Mouse (Mus musculus) cerebellum, adult 2 months (tissue): ENCODE results near the gene Irs1. TPM values are rescaled to one million over a fixed set of nuclear protein-coding genes. Genes with fewer than 3 reads are reported as not detected.

Experiments used
- DNase-seq, 2 experiments: peaks; one replicate each; pipeline ENCODE4 v3.0.0; 2021
- H3K27ac ChIP-seq: fragments of 200-500 bp; 2 replicates; pipeline ENCODE4 v1.5.1; 2012; ENCODE audit warnings: low read length, control low read depth, inconsistent platforms; ENCODE audit not compliant: insufficient read depth
- H3K27me3 ChIP-seq: fragments of 200-500 bp; 2 replicates; pipeline ENCODE4 v1.6.1; 2012; ENCODE audit warnings: inconsistent platforms, mild to moderate bottlenecking, low read length, moderate library complexity; ENCODE audit not compliant: control insufficient read depth, insufficient read depth
- H3K4me1 ChIP-seq: fragments of 200-500 bp; 2 replicates; pipeline ENCODE4 v1.6.1; 2011; ENCODE audit warnings: low read length; ENCODE audit not compliant: control insufficient read depth, insufficient read depth
- H3K4me3 ChIP-seq: fragments of 200-500 bp; replicated peaks from 2 replicates; pipeline ENCODE3; 2011; ENCODE audit warnings: mild to moderate bottlenecking, low read depth, low read length, control low read depth; ENCODE audit not compliant: insufficient read depth
- CTCF ChIP-seq: fragments of 200-500 bp; IDR thresholded peaks from 2 replicates; pipeline ENCODE4 v1.5.1; 2011; ENCODE audit warnings: low read depth, mild to moderate bottlenecking, control low read depth, low read length, moderate library complexity, borderline replicate concordance; ENCODE audit not compliant: insufficient read depth
- POLR2A ChIP-seq: fragments of 200-500 bp; IDR thresholded peaks from 2 replicates; pipeline ENCODE4 v1.6.1; 2011; ENCODE audit warnings: low read length, control low read depth, borderline replicate concordance; ENCODE audit not compliant: insufficient read depth
- WGBS: fragments of 180-500 bp; shearing (Covaris S2); methylation state at CpG from one replicate; pipeline ENCODE4 v1.1.7; 2018; 5-methylcytosine and 5-hydroxymethylcytosine counted together
- polyA plus RNA-seq: library from polyadenylated mRNA; depleted of rRNA; stranded (reverse); fragments of >200 nt; gene quantifications from 2 replicates; pipeline ENCODE4 v1.2.3, GENCODE M21; 2012

The Irs1 gene
- polyA plus RNA-seq, 1 experiment, result 10.5 TPM

- 80% methylated on average over 3 of the region's 3 CpGs for WGBS
- Histone ChIP-seq H3K4me3 (no peak overlapping the region), H3K4me1 (no peaks in the 10 kb centered on the region), H3K27ac (no peak overlapping the region), H3K27me3 (no peaks in the 10 kb centered on the region; the same call in 1 of the 2 replicates)
- DNase-seq, result no peak
- TF ChIP-seq CTCF, result no peak
- no peak for TF ChIP-seq POLR2A
Observed at GRCm38 (mm10) chr1:82235455-82236104, 55.6 kb downstream of the Irs1 start.

DNA sequence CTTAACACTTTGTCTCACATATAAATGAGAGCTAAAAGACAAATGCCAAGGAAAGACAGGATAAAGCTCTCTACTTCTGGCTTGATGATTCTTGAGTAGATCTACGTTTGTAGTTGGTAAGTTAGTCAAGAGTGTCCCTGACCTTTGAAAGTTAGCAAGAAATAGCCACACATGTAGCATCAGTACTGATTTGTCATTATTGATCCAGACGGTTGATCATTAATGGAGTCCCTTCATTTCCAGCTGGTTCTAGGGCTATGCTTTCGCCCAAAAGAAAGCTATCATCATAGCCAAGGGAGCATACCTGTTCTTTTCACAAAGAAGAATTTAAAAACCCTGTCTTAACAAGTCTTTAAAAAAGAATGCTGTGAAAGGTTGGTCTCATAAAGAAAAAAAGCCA, 56.6 kb downstream of the Irs1 start:
- no peak overlapping the region for H3K4me3 ChIP-seq
- TF ChIP-seq CTCF (no peak), POLR2A (no peak)
- H3K27ac ChIP-seq, result no peak overlapping the region
- H3K27me3 ChIP-seq, result no peaks in the 10 kb centered on the region; the same call in 1 of the 2 replicates
- no peaks in the 10 kb centered on the region for H3K4me1 ChIP-seq
- no peak for DNase-seq
- WGBS, result 95% methylated on average over 3 of the region's 3 CpGs

- DNase-seq, result no peak
- WGBS, result 96% methylated on average over 3 of the region's 3 CpGs
- TF ChIP-seq CTCF, result no peak
- TF ChIP-seq POLR2A, result no peak
- no peaks in the 10 kb centered on the region; the same call in 1 of the 2 replicates for H3K27me3 ChIP-seq
- H3K27ac ChIP-seq, result no peak within 1 kb of the TSS
- no peak within 1 kb of the TSS for H3K4me3 ChIP-seq
- H3K4me1 ChIP-seq, result no peaks in the 10 kb centered on the region
Observed at GRCm38 (mm10) chr1:82232812-82233211, 58.4 kb downstream of the Irs1 start, which contains the start of gene Gm9747. Gene Gm9747 (plus strand): TSS chr1:82233112.

DNA sequence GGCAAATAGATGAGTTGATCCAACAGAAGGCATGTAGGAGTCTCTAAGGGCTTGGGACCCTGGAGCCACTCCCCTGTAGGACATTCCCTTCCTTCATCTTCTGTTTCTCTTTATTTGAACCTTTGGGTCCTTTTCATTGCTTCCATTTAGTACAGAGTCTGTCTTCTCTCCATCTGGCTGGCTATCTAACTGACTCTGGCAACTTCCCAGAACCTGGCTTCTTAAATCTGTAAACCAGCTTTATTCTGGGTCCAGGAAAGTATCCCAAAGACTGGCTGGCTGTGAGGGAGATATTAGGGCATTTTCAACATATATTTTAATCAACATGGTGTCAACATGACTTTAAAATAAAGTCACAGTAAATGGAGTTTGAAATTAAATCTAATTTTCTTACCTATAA, 62.4 kb downstream of the Irs1 start:
- H3K27ac ChIP-seq, result no peak overlapping the region
- TF ChIP-seq POLR2A (no peak), CTCF (no peak)

GRCm38 (mm10) chr1:82223042-82223795, 68.0 kb downstream of the Irs1 start:
- TF ChIP-seq CTCF (no peak), POLR2A (no peak)
- DNase-seq, result no peak
- Histone ChIP-seq H3K27ac (no peak overlapping the region), H3K4me1 (peaks cover 5% of the 10 kb centered on the region; the same call in 1 of the 2 replicates), H3K4me3 (no peak overlapping the region), H3K27me3 (no peaks in the 10 kb centered on the region)
- 91% methylated on average over 5 of the region's 5 CpGs for WGBS

More for the DNA sequence above, 62.4 kb downstream of the Irs1 start:
- Histone ChIP-seq H3K27me3 (no peaks in the 10 kb centered on the region; the same call in 1 of the 2 replicates), H3K4me1 (no peaks in the 10 kb centered on the region), H3K4me3 (no peak overlapping the region)
- peak in 1 of 2 experiments; percentile 41 for DNase-seq

- Histone ChIP-seq H3K27ac (no peak overlapping the region), H3K4me1 (peaks cover 5% of the 10 kb centered on the region; the same call in 1 of the 2 replicates), H3K4me3 (no peak overlapping the region), H3K27me3 (no peaks in the 10 kb centered on the region)
- 42% methylated on average over 1 of the region's 1 CpGs for WGBS
- DNase-seq, result no peak
- TF ChIP-seq POLR2A (no peak), CTCF (no peak)
Observed at GRCm38 (mm10) chr1:82221462-82221861, 69.8 kb downstream of the Irs1 start.

DNA sequence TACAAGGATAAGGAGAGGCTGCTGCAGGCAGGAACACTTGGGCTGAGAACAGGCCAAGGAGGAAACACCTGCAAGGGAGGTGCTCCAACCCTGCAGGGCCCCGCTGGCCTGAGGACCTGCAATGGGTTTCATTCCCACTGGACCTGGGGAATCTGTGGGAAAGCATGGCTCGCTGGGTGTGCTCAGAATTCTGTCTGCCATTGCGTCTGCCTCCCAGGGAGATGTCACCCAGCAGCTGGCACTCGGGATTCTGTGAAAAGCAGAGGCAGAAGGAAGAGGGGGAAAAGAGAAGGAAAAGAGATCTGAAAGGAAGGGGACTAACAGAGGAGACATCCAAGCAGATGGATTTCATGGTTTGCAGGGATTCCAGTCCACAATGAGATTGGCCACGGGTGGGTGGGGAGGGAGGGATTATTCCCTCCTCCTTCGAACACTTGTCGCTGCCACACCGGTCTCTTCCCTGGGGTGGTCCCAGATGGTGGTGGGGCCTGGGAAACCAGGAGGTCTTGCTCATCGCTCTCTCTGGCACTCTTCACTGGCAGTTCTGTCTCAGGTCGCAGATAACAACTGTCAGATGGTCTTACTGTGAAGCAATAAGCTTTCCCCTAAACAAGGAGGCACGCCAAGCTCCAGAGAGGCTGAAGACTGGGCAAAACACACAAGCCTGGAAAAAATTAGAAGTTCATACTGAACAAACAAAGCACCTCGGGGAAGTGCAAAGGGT, 70.4 kb downstream of the Irs1 start:
- DNase-seq, result no peak
- TF ChIP-seq POLR2A (no peak), CTCF (no peak)
- Histone ChIP-seq H3K4me3 (no peak overlapping the region), H3K27me3 (no peaks in the 10 kb centered on the region), H3K4me1 (peaks cover 5% of the 10 kb centered on the region; the same call in 1 of the 2 replicates), H3K27ac (no peak overlapping the region)
- 19% methylated on average over 12 of the region's 12 CpGs for WGBS
